Mouse (Mus musculus): ENCODE results near the gene Zmynd15. TPM values are rescaled to one million over a fixed set of nuclear protein-coding genes. Genes with fewer than 3 reads are reported as not detected.

The Zmynd15 gene
- polyA plus RNA-seq, 1 experiment from 2014 or later = 0.97 TPM

- 0 out of 2 replicates have a peak, but pooled peaks cover 5% of the 10 kb centered on the region for H3K36me3 ChIP-seq (ENCODE audit: control insufficient read depth, insufficient read depth, low read length)
- no peaks in the 10 kb centered on the region for H3K27me3 ChIP-seq (ENCODE audit: control insufficient read depth, insufficient read depth, low read length)
- 89% methylated on average over 7 of the region's 7 CpGs for WGBS
- no peak overlapping the region for H3K9ac ChIP-seq (ENCODE audit: low read length)
- H3K4me2 ChIP-seq (ENCODE audit: low read depth, low read length) = no peak overlapping the region
- ATAC-seq (ENCODE audit: insufficient read depth, low FRiP score) = no peak
- H3K27ac ChIP-seq (ENCODE audit: low read length) = no peak overlapping the region
- H3K4me1 ChIP-seq (ENCODE audit: control insufficient read depth, insufficient read depth, low read length) = no peaks in the 10 kb centered on the region
- no peak overlapping the region for H3K4me3 ChIP-seq (replicated peaks; ENCODE audit: low read length)
- no peaks in the 10 kb centered on the region for H3K9me3 ChIP-seq (replicated peaks; ENCODE audit: control insufficient read depth, low read length)
Observed at GRCm38 (mm10) chr11:70441882-70442281, 17.4 kb upstream of the Zmynd15 start.

GRCm38 (mm10) chr11:70443964-70444363 lies 15.3 kb upstream of the Zmynd15 start:
- WGBS = 69% methylated on average over 3 of the region's 3 CpGs
- no peak overlapping the region for H3K4me2 ChIP-seq (ENCODE audit: low read depth, low read length)
- 0 out of 2 replicates have a peak, but pooled peaks cover 1% of the 10 kb centered on the region for H3K36me3 ChIP-seq (ENCODE audit: control insufficient read depth, insufficient read depth, low read length)
- no peak for ATAC-seq (ENCODE audit: insufficient read depth, low FRiP score)
- no peak overlapping the region for H3K4me3 ChIP-seq (replicated peaks; ENCODE audit: low read length)
- no peaks in the 10 kb centered on the region for H3K4me1 ChIP-seq (ENCODE audit: control insufficient read depth, insufficient read depth, low read length)
- no peak overlapping the region for H3K9ac ChIP-seq (ENCODE audit: low read length)
- no peaks in the 10 kb centered on the region for H3K9me3 ChIP-seq (replicated peaks; ENCODE audit: control insufficient read depth, low read length)
- H3K27ac ChIP-seq (ENCODE audit: low read length) = no peak overlapping the region
- H3K27me3 ChIP-seq (ENCODE audit: control insufficient read depth, insufficient read depth, low read length) = no peaks in the 10 kb centered on the region

GRCm38 (mm10) chr11:70444667-70445066 lies 14.6 kb upstream of the Zmynd15 start:
- Histone ChIP-seq H3K27ac (ENCODE audit: low read length) (no peak overlapping the region), H3K9me3 (replicated peaks; ENCODE audit: control insufficient read depth, low read length) (no peaks in the 10 kb centered on the region), H3K4me1 (ENCODE audit: control insufficient read depth, insufficient read depth, low read length) (no peaks in the 10 kb centered on the region), H3K4me2 (ENCODE audit: low read depth, low read length) (no peak overlapping the region), H3K4me3 (replicated peaks; ENCODE audit: low read length) (no peak overlapping the region), H3K9ac (ENCODE audit: low read length) (no peak overlapping the region), H3K27me3 (ENCODE audit: control insufficient read depth, insufficient read depth, low read length) (no peaks in the 10 kb centered on the region), H3K36me3 (ENCODE audit: control insufficient read depth, insufficient read depth, low read length) (no peaks in the 10 kb centered on the region)
- WGBS = 54% methylated on average over 6 of the region's 6 CpGs
- ATAC-seq (ENCODE audit: insufficient read depth, low FRiP score) = peak; percentile 41; the same call in 1 of the 2 replicates

GRCm38 (mm10) chr11:70446756-70447155 lies 12.5 kb upstream of the Zmynd15 start:
- Histone ChIP-seq H3K27me3 (ENCODE audit: control insufficient read depth, insufficient read depth, low read length) (no peaks in the 10 kb centered on the region), H3K27ac (ENCODE audit: low read length) (no peak overlapping the region), H3K36me3 (ENCODE audit: control insufficient read depth, insufficient read depth, low read length) (no peaks in the 10 kb centered on the region), H3K4me3 (replicated peaks; ENCODE audit: low read length) (no peak overlapping the region), H3K4me2 (ENCODE audit: low read depth, low read length) (no peak overlapping the region), H3K9ac (ENCODE audit: low read length) (no peak overlapping the region), H3K4me1 (ENCODE audit: control insufficient read depth, insufficient read depth, low read length) (no peaks in the 10 kb centered on the region), H3K9me3 (replicated peaks; ENCODE audit: control insufficient read depth, low read length) (no peaks in the 10 kb centered on the region)
- no peak for ATAC-seq (ENCODE audit: insufficient read depth, low FRiP score)
- 36% methylated on average over 3 of the region's 3 CpGs for WGBS

- WGBS = 85% methylated on average over 1 of the region's 1 CpGs
- no peak overlapping the region for H3K4me2 ChIP-seq (ENCODE audit: low read depth, low read length)
- no peaks in the 10 kb centered on the region for H3K27me3 ChIP-seq (ENCODE audit: control insufficient read depth, insufficient read depth, low read length)
- no peak overlapping the region for H3K9ac ChIP-seq (ENCODE audit: low read length)
- no peaks in the 10 kb centered on the region for H3K36me3 ChIP-seq (ENCODE audit: control insufficient read depth, insufficient read depth, low read length)
- ATAC-seq (ENCODE audit: insufficient read depth, low FRiP score) = no peak
- no peaks in the 10 kb centered on the region; the same call in 1 of the 2 replicates for H3K4me1 ChIP-seq (ENCODE audit: control insufficient read depth, insufficient read depth, low read length)
- H3K27ac ChIP-seq (ENCODE audit: low read length) = no peak overlapping the region
- no peaks in the 10 kb centered on the region for H3K9me3 ChIP-seq (replicated peaks; ENCODE audit: control insufficient read depth, low read length)
- no peak overlapping the region for H3K4me3 ChIP-seq (replicated peaks; ENCODE audit: low read length)
Observed at GRCm38 (mm10) chr11:70447373-70447772, 11.9 kb upstream of the Zmynd15 start.

GRCm38 (mm10) chr11:70450926-70451325 lies 8.3 kb upstream of the Zmynd15 start:
- Histone ChIP-seq H3K9me3 (replicated peaks; ENCODE audit: control insufficient read depth, low read length) (no peaks in the 10 kb centered on the region), H3K27ac (ENCODE audit: low read length) (no peak overlapping the region), H3K27me3 (ENCODE audit: control insufficient read depth, insufficient read depth, low read length) (no peaks in the 10 kb centered on the region), H3K9ac (ENCODE audit: low read length) (no peak overlapping the region), H3K4me2 (ENCODE audit: low read depth, low read length) (peak overlapping the region; percentile 59; the same call in 1 of the 2 replicates), H3K4me3 (replicated peaks; ENCODE audit: low read length) (no peak overlapping the region), H3K4me1 (ENCODE audit: control insufficient read depth, insufficient read depth, low read length) (peaks cover 9% of the 10 kb centered on the region), H3K36me3 (ENCODE audit: control insufficient read depth, insufficient read depth, low read length) (no peaks in the 10 kb centered on the region; the same call in 1 of the 2 replicates)
- ATAC-seq (ENCODE audit: insufficient read depth, low FRiP score) = no peak
- 83% methylated on average over 2 of the region's 2 CpGs for WGBS

GRCm38 (mm10) chr11:70451797-70452498 lies 7.3 kb upstream of the Zmynd15 start, which contains the start of gene Med11:
TSS of gene Med11 (plus strand) at chr11:70451919.
- Histone ChIP-seq H3K4me1 (ENCODE audit: control insufficient read depth, insufficient read depth, low read length) (peaks cover 9% of the 10 kb centered on the region), H3K36me3 (ENCODE audit: control insufficient read depth, insufficient read depth, low read length) (no peaks in the 10 kb centered on the region; the same call in 1 of the 2 replicates), H3K27ac (ENCODE audit: low read length) (peak within 1 kb of the TSS; percentile 99), H3K4me3 (replicated peaks; ENCODE audit: low read length) (peak within 1 kb of the TSS; percentile 65), H3K4me2 (ENCODE audit: low read depth, low read length) (peak within 1 kb of the TSS; percentile 59), H3K9ac (ENCODE audit: low read length) (peak within 1 kb of the TSS; percentile 85), H3K27me3 (ENCODE audit: control insufficient read depth, insufficient read depth, low read length) (no peaks in the 10 kb centered on the region), H3K9me3 (replicated peaks; ENCODE audit: control insufficient read depth, low read length) (no peaks in the 10 kb centered on the region)
- 0% methylated on average over 46 of the region's 46 CpGs for WGBS
- ATAC-seq (ENCODE audit: insufficient read depth, low FRiP score) = peak; percentile 99

GRCm38 (mm10) chr11:70453261-70454044 lies 5.8 kb upstream of the Zmynd15 start:
- Histone ChIP-seq H3K4me1 (ENCODE audit: control insufficient read depth, insufficient read depth, low read length) (peaks cover 9% of the 10 kb centered on the region), H3K9me3 (replicated peaks; ENCODE audit: control insufficient read depth, low read length) (no peaks in the 10 kb centered on the region), H3K4me3 (replicated peaks; ENCODE audit: low read length) (no peak overlapping the region), H3K27ac (ENCODE audit: low read length) (no peak overlapping the region), H3K27me3 (ENCODE audit: control insufficient read depth, insufficient read depth, low read length) (no peaks in the 10 kb centered on the region), H3K9ac (ENCODE audit: low read length) (no peak overlapping the region), H3K36me3 (ENCODE audit: control insufficient read depth, insufficient read depth, low read length) (no peaks in the 10 kb centered on the region; the same call in 1 of the 2 replicates), H3K4me2 (ENCODE audit: low read depth, low read length) (peak overlapping the region; percentile 59; the same call in 1 of the 2 replicates)
- WGBS = 82% methylated on average over 9 of the region's 9 CpGs
- ATAC-seq (ENCODE audit: insufficient read depth, low FRiP score) = no peak

GRCm38 (mm10) chr11:70459601-70460101 lies 418 bp downstream of the Zmynd15 start, which contains the start of gene Cxcl16:
TSS of gene Cxcl16 (minus strand) at chr11:70459984.
- ATAC-seq (ENCODE audit: insufficient read depth, low FRiP score) = peak; percentile 84
- Histone ChIP-seq H3K9ac (ENCODE audit: low read length) (peak within 1 kb of the TSS; percentile 79), H3K4me2 (ENCODE audit: low read depth, low read length) (peak within 1 kb of the TSS; percentile 99), H3K9me3 (replicated peaks; ENCODE audit: control insufficient read depth, low read length) (no peaks in the 10 kb centered on the region), H3K4me1 (ENCODE audit: control insufficient read depth, insufficient read depth, low read length) (peaks cover 12% of the 10 kb centered on the region), H3K36me3 (ENCODE audit: control insufficient read depth, insufficient read depth, low read length) (no peaks in the 10 kb centered on the region), H3K4me3 (replicated peaks; ENCODE audit: low read length) (peak within 1 kb of the TSS; percentile 73), H3K27me3 (ENCODE audit: control insufficient read depth, insufficient read depth, low read length) (peaks cover 3% of the 10 kb centered on the region), H3K27ac (ENCODE audit: low read length) (no peak within 1 kb of the TSS)
- 4% methylated on average over 30 of the region's 30 CpGs for WGBS
